Mouse (Mus musculus) midbrain, embryonic 14.5 days (tissue): ENCODE results near the gene Ndufaf2. TPM values are rescaled to one million over a fixed set of nuclear protein-coding genes. Genes with fewer than 3 reads are reported as not detected.

Experiments used
- ATAC-seq: fragments of 200-750 bp; cut with Nextera tagmentation; 2 replicates; pipeline ENCODE4 v1.8.0; 2017; ENCODE audit warnings: moderate number of reproducible peaks, moderate library complexity; ENCODE audit not compliant: low FRiP score, low TSS enrichment
- DNase-seq: peaks from one replicate; pipeline ENCODE4 v3.0.0-alpha.2; 2015
- H3K27ac ChIP-seq: fragments of 300-500 bp; sonication (generic); replicated peaks from 2 replicates; pipeline ENCODE4 v1.5.1; 2014; ENCODE audit warnings: mild to moderate bottlenecking, low read depth, low read length, moderate library complexity
- H3K27me3 ChIP-seq: fragments of 300-500 bp; sonication (generic); 2 replicates; pipeline ENCODE4 v1.6.1; 2014; ENCODE audit warnings: low read length, control low read depth, mixed read lengths; ENCODE audit not compliant: control insufficient read depth, insufficient read depth
- H3K36me3 ChIP-seq: fragments of 300-500 bp; sonication (generic); 2 replicates; pipeline ENCODE4 v1.6.1; 2014; ENCODE audit warnings: low read length, control low read depth; ENCODE audit not compliant: control insufficient read depth, insufficient read depth
- H3K4me1 ChIP-seq: fragments of 300-500 bp; sonication (generic); 2 replicates; pipeline ENCODE4 v1.6.1; 2014; ENCODE audit warnings: mild to moderate bottlenecking, antibody characterized with exemption, low read length, control low read depth; ENCODE audit not compliant: control insufficient read depth, insufficient read depth
- H3K4me2 ChIP-seq: fragments of 300-500 bp; sonication (generic); 2 replicates; pipeline ENCODE4 v1.6.1; 2014; ENCODE audit warnings: mild to moderate bottlenecking, low read length, moderate library complexity
- H3K4me3 ChIP-seq: fragments of 300-500 bp; sonication (generic); replicated peaks from 2 replicates; pipeline ENCODE4 v1.5.1; 2014; ENCODE audit warnings: low read depth, low read length
- H3K9ac ChIP-seq: fragments of 300-500 bp; sonication (generic); replicated peaks from 2 replicates; pipeline ENCODE4 v1.6.1; 2014; ENCODE audit warnings: mild to moderate bottlenecking, low read length, moderate library complexity
- H3K9me3 ChIP-seq: fragments of 300-500 bp; sonication (generic); 2 replicates; pipeline ENCODE4 v1.6.1; 2016; ENCODE audit warnings: low read length, control low read depth, mixed read lengths; ENCODE audit not compliant: control insufficient read depth
- WGBS: fragments of 180-500 bp; shearing (Covaris S2); extraction: QIAGEN DNeasy Blood & Tissue Kit; methylation state at CpG from one replicate; pipeline ENCODE4 v1.1.7; 2014; 5-methylcytosine and 5-hydroxymethylcytosine counted together
- polyA plus RNA-seq: library from polyadenylated mRNA; unstranded; fragments of >200 nt; fragmentation: Nextera tagmentation; extraction: Ambion mirVana; gene quantifications from 2 replicates; pipeline ENCODE4 v1.2.1, GENCODE M21; 2014

Ndufaf2 gene
- polyA plus RNA-seq, 1 experiment from 2014 or later, result 64.3 TPM

DNA sequence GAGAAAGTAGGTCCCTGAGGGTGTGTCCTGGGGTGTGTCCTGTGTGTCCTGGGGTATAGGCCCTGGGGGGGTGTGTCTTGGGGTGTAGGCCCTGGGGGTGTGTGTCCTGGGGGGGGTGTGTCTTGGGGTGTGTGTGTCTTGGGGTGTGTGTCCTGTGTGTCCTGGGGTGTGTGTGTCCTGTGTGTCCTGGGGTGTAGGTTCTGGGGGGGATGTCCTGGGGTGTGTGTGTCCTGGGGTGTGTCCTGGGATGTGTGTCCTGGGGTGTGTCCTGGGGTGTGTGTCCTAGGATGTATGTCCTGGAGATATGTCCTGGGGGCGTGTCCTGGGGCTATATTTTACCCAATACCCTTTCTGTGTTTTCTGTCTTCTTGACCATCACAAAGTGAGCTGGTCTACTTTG lies 165.8 kb downstream of the Ndufaf2 start:
- H3K9ac ChIP-seq, result no peak overlapping the region
- H3K4me2 ChIP-seq, result no peak overlapping the region
- no peaks in the 10 kb centered on the region for H3K27me3 ChIP-seq
- H3K4me1 ChIP-seq, result 0 out of 2 replicates have a peak, but pooled peaks cover 3% of the 10 kb centered on the region
- no peaks in the 10 kb centered on the region for H3K36me3 ChIP-seq
- H3K4me3 ChIP-seq, result no peak overlapping the region
- no peak overlapping the region for H3K27ac ChIP-seq
- H3K9me3 ChIP-seq, result no peaks in the 10 kb centered on the region
- 76% methylated on average over 1 of the region's 1 CpGs for WGBS
- DNase-seq (no peak), ATAC-seq (no peak)

GRCm38 (mm10) chr13:107984641-107985040 lies 173.8 kb downstream of the Ndufaf2 start:
- no peak overlapping the region for H3K4me3 ChIP-seq
- H3K4me1 ChIP-seq, result no peaks in the 10 kb centered on the region
- no peak overlapping the region for H3K9ac ChIP-seq
- H3K27ac ChIP-seq, result no peak overlapping the region
- H3K36me3 ChIP-seq, result no peaks in the 10 kb centered on the region
- no peaks in the 10 kb centered on the region for H3K27me3 ChIP-seq
- no peaks in the 10 kb centered on the region for H3K9me3 ChIP-seq
- ATAC-seq, result no peak
- DNase-seq, result no peak
- H3K4me2 ChIP-seq, result no peak overlapping the region
- WGBS, result 85% methylated on average over 5 of the region's 5 CpGs

DNA sequence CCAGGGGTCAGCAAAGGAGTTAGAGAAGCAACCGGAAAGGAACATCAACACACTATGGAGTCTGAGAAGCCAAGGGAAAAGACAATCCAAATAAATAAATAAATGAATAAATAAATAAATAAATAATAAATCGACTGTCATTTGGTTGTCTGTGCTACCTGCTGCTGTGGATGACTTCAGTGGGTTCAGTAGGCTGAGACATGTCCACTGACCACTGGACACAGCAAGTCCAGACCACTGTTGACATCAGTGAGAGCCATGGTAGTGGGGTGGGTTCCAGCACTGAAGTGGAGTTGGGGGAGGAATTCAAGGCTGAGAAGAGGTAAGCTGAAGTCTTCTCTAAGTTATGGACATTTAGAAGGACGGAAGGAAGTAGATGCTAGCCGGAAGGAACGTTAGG lies 174.2 kb downstream of the Ndufaf2 start:
- WGBS, result 92% methylated on average over 5 of the region's 5 CpGs
- Histone ChIP-seq H3K27ac (no peak overlapping the region), H3K27me3 (no peaks in the 10 kb centered on the region), H3K4me1 (no peaks in the 10 kb centered on the region), H3K4me3 (no peak overlapping the region), H3K9ac (no peak overlapping the region), H3K9me3 (no peaks in the 10 kb centered on the region), H3K4me2 (no peak overlapping the region), H3K36me3 (no peaks in the 10 kb centered on the region)
- no peak for ATAC-seq
- no peak for DNase-seq

DNA sequence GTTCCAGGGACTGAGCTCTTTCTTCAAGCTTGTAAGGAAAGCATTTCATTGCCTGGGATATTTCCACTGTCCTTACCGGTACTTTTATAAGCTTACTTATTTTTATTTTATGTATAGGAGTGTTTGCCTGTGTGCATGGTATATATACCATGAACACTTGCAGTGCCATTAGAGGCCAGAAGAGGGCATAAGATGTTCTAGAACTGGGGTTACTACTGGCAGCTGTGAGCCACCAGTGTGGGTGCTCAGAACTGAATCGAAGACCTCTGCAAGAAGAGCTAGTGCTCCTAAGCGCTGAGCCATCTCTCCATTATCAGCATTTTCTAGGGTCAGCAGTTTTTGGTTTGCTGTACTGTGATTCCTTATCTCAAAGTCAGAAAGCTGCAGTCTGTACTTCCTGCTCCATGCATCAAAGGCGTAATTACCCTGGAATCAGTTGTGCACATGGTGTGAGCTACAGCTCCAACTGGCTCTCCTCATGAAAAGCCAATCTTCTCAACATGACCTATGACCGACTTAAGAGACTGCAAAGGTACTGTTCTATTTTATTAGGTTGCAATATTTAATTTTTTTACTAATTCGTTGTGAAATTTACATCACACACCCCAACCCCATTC lies 175.1 kb downstream of the Ndufaf2 start:
- Histone ChIP-seq H3K27ac (no peak overlapping the region), H3K4me1 (no peaks in the 10 kb centered on the region), H3K4me3 (no peak overlapping the region), H3K9me3 (no peaks in the 10 kb centered on the region), H3K36me3 (no peaks in the 10 kb centered on the region), H3K4me2 (no peak overlapping the region), H3K9ac (no peak overlapping the region), H3K27me3 (no peaks in the 10 kb centered on the region)
- WGBS, result 97% methylated on average over 6 of the region's 6 CpGs
- DNase-seq (no peak), ATAC-seq (no peak)

- Histone ChIP-seq H3K4me2 (no peak overlapping the region), H3K4me1 (no peaks in the 10 kb centered on the region), H3K9ac (no peak overlapping the region), H3K27ac (no peak overlapping the region), H3K9me3 (no peaks in the 10 kb centered on the region), H3K27me3 (no peaks in the 10 kb centered on the region), H3K4me3 (no peak overlapping the region), H3K36me3 (no peaks in the 10 kb centered on the region)
- WGBS, result 93% methylated on average over 6 of the region's 6 CpGs
- DNase-seq (no peak), ATAC-seq (no peak)
Observed at GRCm38 (mm10) chr13:107979461-107979860, 179.0 kb downstream of the Ndufaf2 start.

DNA sequence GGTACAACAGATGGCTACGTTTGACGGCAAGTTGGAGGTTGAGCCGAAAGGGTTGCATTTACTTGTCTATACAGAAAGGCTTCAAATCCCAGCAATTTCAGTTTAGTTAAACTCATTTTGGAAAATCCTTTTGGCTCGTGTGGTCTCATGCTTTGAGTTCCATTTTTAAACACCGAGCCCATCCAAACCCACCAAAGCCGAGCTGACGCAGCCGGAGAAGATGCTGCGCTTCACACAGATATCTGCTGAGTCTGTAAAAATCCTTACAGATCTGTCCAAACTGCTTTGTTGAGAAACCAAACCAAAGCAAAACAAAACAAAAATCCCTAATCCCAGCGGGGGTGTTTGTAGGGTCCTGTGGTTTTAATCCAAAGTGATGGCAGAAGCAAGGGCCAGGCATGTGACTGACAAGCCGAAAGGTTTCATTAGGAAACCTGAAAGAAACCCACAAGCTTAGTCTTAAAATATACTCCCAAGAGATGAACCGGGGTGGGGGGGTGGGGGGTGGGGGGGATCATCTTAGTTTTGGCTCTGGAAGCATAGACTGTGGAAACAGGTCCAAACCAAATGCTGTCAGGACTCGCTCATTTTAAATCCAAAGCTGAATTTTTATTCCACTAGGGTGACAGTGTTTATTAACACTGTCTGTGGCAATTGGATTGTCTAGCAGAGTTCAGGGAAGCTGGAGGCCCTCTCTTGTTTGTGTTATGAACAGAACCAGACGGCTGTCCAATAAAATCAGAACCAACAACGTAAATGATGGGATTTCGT lies 181.4 kb downstream of the Ndufaf2 start:
- no peaks in the 10 kb centered on the region for H3K4me1 ChIP-seq
- no peak overlapping the region for H3K27ac ChIP-seq
- WGBS, result 72% methylated on average over 16 of the region's 16 CpGs
- ATAC-seq (no peak), DNase-seq (no peak)
- H3K9me3 ChIP-seq, result no peaks in the 10 kb centered on the region
- H3K4me2 ChIP-seq, result no peak overlapping the region
- no peaks in the 10 kb centered on the region for H3K36me3 ChIP-seq
- H3K27me3 ChIP-seq, result no peaks in the 10 kb centered on the region
- no peak overlapping the region for H3K4me3 ChIP-seq
- H3K9ac ChIP-seq, result no peak overlapping the region

GRCm38 (mm10) chr13:107972451-107972850 lies 186.0 kb downstream of the Ndufaf2 start:
- WGBS, result 88% methylated on average over 4 of the region's 4 CpGs
- H3K36me3 ChIP-seq, result no peaks in the 10 kb centered on the region
- H3K4me1 ChIP-seq, result peaks cover 24% of the 10 kb centered on the region
- DNase-seq (no peak), ATAC-seq (no peak)
- H3K4me3 ChIP-seq, result no peak overlapping the region
- no peaks in the 10 kb centered on the region for H3K27me3 ChIP-seq
- no peaks in the 10 kb centered on the region for H3K9me3 ChIP-seq
- H3K9ac ChIP-seq, result no peak overlapping the region
- no peak overlapping the region for H3K27ac ChIP-seq
- no peak overlapping the region for H3K4me2 ChIP-seq

DNA sequence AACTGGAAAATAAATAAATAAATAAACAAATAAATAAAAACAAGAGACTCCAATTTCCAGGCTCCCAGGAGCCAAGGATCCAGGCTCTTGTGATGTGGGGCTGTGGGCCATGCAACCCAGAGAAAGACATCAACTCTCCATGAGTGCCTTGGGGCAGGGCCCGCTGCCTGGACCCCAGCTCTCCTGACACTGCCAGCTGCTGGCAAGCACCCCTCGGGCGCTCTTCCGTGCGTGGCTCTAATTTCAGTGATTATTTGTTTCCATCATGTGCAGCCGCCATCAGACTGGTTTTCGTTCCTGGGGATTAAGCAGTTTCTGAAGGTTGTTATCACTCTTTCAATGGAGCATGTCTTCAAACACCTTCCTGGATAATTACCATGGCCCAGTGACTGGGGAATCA lies 186.6 kb downstream of the Ndufaf2 start:
- H3K27ac ChIP-seq, result 0 out of 2 replicates have a peak overlapping the region, but pooled peaks have one; percentile 26
- no peak overlapping the region for H3K9ac ChIP-seq
- no peak overlapping the region for H3K4me3 ChIP-seq
- DNase-seq (peak; percentile 55), ATAC-seq (peak; percentile 57; the same call in 1 of the 2 replicates)
- WGBS, result 23% methylated on average over 7 of the region's 7 CpGs
- no peaks in the 10 kb centered on the region for H3K9me3 ChIP-seq
- no peak overlapping the region for H3K4me2 ChIP-seq
- H3K27me3 ChIP-seq, result no peaks in the 10 kb centered on the region
- H3K36me3 ChIP-seq, result no peaks in the 10 kb centered on the region
- peaks cover 24% of the 10 kb centered on the region for H3K4me1 ChIP-seq
